Mouse (Mus musculus) cerebellum, adult 8-10 months (tissue): ENCODE data around the gene Zfp704.
A peak's percentile ranks its signal among the peaks of the same experiment; 100 is the strongest.

Source experiments
- DNase-seq: peaks from one replicate; pipeline ENCODE4 v3.0.0; 2022

Zfp704 gene

DNA sequence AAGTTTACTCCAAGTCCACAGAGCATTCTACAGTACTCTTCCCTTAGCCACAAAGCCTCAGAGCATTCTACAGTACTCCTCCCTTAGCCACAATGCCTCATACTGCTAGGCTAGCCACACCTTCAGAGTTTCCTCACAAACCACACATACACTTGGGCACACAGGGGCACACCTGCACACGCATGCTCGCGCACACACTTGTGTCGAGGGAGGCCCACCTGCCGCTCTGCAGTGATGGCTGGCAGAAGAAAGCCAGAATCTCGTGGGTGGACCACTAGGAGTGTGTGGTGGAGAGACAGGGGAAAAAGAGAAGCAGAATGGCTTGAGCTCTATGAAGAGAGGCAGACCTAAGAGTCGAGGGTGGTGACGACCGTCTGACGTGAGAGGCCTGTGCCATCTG is 97.7 kb downstream of the Zfp704 start:
- no peak for DNase-seq

DNA sequence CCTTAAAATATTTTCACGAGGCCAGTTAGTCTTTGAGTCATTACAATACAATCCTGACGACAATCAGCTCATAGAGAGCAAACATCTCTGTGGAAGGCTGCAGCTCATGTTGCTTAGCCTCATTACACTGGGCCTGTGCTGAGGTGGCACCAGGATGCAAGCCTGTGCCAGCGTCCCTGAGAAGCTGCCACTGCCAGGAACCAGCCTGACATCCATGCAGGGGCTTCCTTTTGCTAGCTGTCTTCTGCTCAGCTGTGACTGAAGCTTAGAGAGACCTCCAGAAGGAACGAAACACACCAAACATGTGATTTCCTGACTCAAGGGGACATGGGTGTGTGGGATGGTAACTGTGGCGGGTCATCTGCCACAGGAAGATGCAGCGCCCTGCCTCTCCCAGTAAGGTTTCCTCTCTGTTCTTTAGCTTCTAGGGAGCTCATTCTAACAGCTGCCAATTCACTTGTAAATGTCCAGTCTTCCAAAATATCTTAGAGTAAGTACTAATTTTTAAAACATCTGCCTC is 104.1 kb downstream of the Zfp704 start:
- DNase-seq, result no peak

- DNase-seq, result no peak
Observed at GRCm38 (mm10) chr3:9504371-9504770, 105.5 kb downstream of the Zfp704 start.

- peak; percentile 87 for DNase-seq
Observed at GRCm38 (mm10) chr3:9500725-9501124, 109.2 kb downstream of the Zfp704 start.

GRCm38 (mm10) chr3:9499994-9500553 is 109.8 kb downstream of the Zfp704 start:
- peak; percentile 40 for DNase-seq

- DNase-seq, result no peak
Observed at GRCm38 (mm10) chr3:9499489-9499888, 110.4 kb downstream of the Zfp704 start.

GRCm38 (mm10) chr3:9497260-9497659 is 112.6 kb downstream of the Zfp704 start:
- DNase-seq, result no peak

- DNase-seq, result no peak
Observed at GRCm38 (mm10) chr3:9491766-9492283, 118.1 kb downstream of the Zfp704 start.

DNA sequence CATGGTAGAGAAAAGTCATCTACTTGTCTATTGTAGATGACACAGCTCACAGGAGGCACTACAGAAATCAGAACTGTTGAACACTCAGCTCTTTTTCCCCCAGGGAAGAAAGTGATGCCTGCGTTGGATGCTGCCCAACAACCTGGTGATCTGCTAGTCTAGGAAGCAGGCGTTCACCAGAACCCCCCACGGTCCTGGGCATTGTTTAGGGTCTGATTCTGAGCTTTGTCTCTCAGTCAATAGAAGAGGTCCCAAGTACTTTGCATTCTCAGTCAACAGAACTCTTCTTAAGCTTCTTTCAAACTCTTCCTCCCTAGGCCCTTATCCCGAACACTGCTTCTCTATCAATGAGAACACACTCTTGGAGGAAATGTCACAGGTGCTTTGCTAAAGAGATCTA is 122.2 kb downstream of the Zfp704 start:
- no peak for DNase-seq

- no peak for DNase-seq
Observed at GRCm38 (mm10) chr3:9485506-9485905, 124.4 kb downstream of the Zfp704 start.

DNA sequence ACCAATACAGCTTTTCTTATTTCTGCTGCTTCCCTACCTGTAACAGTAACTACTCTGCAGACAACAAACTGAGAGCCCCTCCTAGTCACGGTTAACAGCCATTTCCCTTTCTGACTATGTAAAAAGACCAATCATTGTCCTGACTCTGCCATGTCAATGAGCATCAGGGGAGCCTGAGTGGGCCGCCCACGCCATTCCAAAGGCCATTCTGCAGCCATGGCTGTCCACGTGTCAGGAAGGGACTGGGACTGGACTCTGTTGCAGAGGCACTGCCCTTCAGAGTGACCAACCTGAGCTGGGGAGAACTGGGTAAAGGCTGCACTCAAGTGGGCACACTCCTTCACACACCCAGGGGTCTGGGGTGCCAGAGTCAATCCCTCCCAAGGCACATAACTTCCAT is 127.9 kb downstream of the Zfp704 start:
- DNase-seq, result no peak

GRCm38 (mm10) chr3:9481358-9481757 is 128.5 kb downstream of the Zfp704 start:
- no peak for DNase-seq

- no peak for DNase-seq
Observed at GRCm38 (mm10) chr3:9480936-9481335, 128.9 kb downstream of the Zfp704 start.

DNA sequence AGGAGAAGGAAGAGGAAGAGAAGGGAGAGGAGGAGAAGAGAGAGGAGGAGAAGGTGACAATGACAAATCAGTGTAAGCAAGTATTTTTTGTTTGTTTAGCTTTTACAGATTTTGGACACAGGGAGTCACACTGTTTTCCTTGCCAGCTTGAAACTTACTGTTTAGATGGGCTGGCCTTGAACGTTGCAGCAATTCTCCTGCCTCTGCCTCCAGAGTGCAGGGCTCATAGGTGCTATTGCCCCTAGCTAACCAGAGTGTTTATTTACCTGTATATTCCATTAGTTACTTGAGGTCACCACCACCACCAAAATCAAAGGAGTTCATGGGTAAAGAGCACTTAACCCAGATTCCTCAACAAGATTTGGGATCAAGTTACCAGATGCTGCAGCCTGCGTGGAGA is 132.5 kb downstream of the Zfp704 start:
- no peak for DNase-seq

DNA sequence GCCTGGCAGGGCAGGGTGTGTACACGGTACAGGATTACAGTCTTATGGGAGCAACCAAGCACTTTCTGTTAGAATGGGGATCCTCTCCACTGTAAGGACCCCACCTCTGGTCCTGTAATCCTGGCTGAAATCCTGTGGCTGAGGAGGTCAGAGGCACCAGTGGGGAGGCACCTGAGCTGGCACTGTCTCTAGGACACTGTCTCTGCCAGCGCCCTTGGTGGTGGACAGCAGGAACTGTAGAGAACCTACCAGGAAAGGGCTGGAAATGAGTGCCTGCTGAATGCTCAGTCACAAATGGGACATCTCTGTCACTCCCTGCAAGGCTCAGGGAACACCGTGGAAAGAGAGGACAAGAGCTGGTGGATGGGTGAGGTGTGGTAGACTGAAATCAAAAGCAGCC is 133.5 kb downstream of the Zfp704 start:
- no peak for DNase-seq

DNA sequence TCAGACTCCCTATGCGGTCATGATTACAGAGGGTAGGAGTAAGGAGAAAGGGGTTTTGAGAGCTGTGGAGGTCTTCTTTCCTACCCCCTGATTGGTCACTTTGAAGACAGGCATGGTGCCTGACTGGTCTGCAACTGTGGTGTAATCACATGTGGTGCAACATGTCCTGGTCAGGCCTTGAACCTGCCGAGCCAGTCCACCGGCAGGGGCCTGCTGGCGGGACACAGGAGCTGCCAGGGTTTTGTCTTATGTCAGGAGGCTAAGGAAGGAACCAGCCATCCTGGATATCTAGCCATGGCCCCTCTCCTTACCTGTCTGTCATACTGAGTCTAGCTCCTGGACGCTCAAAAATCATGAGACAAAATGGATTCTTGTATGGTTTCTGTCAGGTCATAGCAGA is 134.4 kb downstream of the Zfp704 start:
- no peak for DNase-seq

DNA sequence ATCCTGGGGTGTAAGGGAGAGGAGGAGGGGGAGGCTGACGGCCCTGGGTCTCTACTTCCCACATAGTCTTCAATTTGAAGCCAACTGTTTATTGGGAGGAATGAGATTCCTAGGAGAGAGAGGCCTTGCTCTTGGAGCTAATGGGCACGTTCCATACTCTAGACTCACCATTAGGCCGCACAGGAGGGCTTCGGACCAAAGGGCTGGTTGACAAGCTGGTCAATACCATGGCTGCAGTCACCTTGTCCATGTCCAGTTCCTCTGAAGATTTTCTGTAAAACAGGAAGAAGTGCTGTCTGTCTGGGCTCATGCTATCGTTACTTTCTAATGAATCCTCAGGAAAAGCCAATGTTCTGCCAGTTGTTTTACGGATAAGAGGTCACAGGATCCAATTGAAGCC is 135.6 kb downstream of the Zfp704 start:
- DNase-seq, result no peak

DNA sequence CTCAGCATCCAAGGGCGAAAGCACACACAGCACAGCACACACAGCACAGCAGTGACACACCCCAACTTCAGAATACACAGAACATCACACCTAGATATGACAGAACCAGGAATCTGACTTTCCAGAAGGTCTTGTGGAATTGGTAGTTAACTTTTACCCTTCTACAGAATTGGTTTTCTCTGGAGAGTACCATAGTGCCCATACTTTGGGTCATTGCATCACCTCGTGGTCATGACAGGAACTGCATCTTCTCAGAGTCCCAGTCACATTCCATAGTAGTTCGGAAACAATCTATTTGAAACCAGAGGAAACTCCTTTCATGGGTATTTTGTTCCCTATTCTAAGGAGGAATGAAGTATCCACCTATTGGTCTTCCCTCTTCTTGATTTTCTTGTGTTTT is 143.6 kb downstream of the Zfp704 start:
- peak; percentile 41 for DNase-seq

DNA sequence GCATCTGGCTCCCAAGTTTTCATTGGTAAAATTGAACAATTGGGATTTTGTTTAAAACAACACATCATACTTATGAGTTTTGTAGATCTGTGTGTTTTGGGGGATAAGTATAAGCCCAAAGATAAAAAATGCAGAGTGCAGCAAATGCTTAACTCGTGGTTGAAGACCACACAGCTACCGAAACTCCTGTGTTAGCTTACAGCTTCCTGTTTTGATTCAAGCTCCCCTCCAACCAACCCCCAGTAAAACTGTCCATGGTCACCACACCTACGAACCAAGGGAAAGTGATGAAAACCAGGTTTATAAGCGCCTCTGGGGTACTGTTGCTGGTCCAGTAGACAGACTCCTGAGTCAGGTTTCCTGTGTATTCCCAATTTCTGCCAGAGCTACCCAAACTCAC is 144.2 kb downstream of the Zfp704 start:
- DNase-seq, result no peak

- no peak for DNase-seq
Observed at GRCm38 (mm10) chr3:9461660-9462059, 148.2 kb downstream of the Zfp704 start.

- no peak for DNase-seq
Observed at GRCm38 (mm10) chr3:9460284-9460683, 149.6 kb downstream of the Zfp704 start.

DNA sequence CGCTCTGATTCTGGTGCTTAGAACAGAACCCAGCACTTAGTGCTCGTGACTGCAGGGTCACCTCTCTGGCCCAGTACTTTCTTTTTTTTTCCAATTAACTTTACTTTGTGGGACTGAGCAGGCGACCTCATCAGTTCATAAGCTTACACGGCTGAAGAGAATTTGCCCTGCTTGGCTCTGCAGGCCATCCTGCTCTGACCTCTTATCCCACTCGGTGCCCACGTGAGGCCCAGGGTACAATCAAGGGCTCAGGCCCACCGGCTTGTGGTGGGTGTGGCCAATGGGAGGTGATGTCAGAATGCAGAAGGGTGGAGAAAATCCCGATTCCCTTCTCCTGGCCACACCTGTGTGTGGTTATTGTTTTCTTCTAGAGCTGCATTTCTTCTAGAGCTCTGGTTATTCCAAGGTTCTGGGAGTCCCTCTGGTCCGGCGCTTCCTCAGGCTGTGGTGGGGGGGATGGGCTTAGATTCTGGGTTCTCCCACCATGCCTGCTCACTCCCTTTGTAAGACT is 153.4 kb downstream of the Zfp704 start:
- DNase-seq, result no peak

GRCm38 (mm10) chr3:9455351-9455750 is 154.5 kb downstream of the Zfp704 start:
- DNase-seq, result no peak

GRCm38 (mm10) chr3:9454556-9455330 is 155.1 kb downstream of the Zfp704 start:
- DNase-seq, result no peak
